Mouse (Mus musculus): ENCODE measurements around the gene Nostrin. TPM values are rescaled to one million over a fixed set of nuclear protein-coding genes. Genes with fewer than 3 reads are reported as not detected.

The Nostrin gene
- polyA plus RNA-seq, 1 experiment from 2014 or later: 0.34 TPM

DNA sequence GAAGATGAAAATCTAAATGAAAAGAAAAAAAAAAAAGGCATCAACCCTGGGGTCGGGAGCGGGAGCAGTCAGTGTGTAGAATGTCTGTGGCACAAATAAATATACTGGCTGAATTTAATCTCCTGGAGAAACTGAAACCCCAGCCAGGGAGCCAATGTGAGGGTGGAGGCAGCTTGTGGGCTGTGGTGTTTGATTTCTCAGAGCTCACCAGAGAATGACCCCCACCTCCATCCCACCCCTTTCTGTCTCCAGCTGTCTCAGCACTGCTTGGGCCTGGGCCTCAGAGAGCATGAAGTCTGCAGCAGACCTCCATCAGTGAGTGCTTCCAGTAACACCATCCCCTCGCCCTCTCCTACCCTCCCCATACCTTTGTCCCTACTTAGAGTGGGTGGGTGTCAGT, 20.3 kb downstream of the Nostrin start:
- Histone ChIP-seq H3K27me3 (no peaks in the 10 kb centered on the region), H3K9ac (no peak overlapping the region), H3K36me3 (no peaks in the 10 kb centered on the region), H3K4me1 (0 out of 2 replicates have a peak, but pooled peaks cover 9% of the 10 kb centered on the region), H3K4me2 (no peak overlapping the region), H3K9me3 (no peaks in the 10 kb centered on the region), H3K4me3 (no peak overlapping the region), H3K27ac (no peak overlapping the region)
- 42% methylated on average over 3 of the region's 3 CpGs for WGBS
- ATAC-seq (ENCODE audit: insufficient number of reproducible peaks, insufficient read depth, low FRiP score, low TSS enrichment, low read depth): peak; percentile 32; the same call in 1 of the 2 replicates

DNA sequence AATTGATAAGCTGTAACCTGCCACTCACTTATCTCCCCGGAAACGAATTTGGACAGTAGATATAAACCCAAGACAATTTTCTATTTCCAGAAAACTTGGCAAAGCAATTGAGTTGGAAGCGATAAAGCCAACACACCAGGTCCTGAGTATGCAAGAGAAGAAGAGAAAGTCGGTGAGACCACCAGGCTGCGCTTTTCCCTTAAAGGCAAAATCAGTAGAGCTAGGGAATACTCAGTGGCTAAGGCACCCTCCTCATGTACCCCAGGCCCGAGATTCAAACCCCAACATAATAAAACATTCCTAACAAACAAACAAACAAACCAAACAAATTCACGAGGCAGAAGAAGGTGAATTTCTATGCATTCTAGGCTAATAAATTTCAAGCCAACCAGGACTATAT, 20.7 kb downstream of the Nostrin start:
- no peaks in the 10 kb centered on the region for H3K27me3 ChIP-seq
- ATAC-seq (ENCODE audit: insufficient number of reproducible peaks, insufficient read depth, low FRiP score, low TSS enrichment, low read depth): no peak
- no peaks in the 10 kb centered on the region for H3K9me3 ChIP-seq
- H3K9ac ChIP-seq: no peak overlapping the region
- no peak overlapping the region for H3K4me3 ChIP-seq
- H3K4me1 ChIP-seq: 0 out of 2 replicates have a peak, but pooled peaks cover 9% of the 10 kb centered on the region
- no peak overlapping the region for H3K4me2 ChIP-seq
- WGBS: 68% methylated on average over 7 of the region's 7 CpGs
- no peak overlapping the region for H3K27ac ChIP-seq
- H3K36me3 ChIP-seq: no peaks in the 10 kb centered on the region

DNA sequence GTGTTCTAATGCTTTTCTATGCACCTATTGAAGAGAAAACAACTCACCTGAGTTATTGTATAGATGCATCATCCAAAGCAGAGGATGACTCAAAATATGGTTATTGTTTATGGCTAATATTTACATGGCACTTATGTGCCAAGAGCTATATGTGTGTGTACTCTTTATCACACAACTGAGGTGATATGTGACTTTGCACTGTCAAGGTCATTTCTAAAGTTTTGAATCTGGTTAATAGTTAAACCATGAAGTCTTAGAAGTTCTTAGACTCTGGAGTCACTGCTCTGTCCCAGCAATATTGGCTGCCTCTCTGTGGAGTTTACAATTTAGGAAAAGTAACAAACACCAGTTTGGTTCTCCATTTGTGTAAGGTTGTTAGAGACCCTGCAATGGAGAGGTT, 23.3 kb downstream of the Nostrin start:
- H3K36me3 ChIP-seq: no peaks in the 10 kb centered on the region
- H3K4me3 ChIP-seq: no peak overlapping the region
- no peak overlapping the region for H3K4me2 ChIP-seq
- no peaks in the 10 kb centered on the region for H3K9me3 ChIP-seq
- no peak overlapping the region for H3K27ac ChIP-seq
- no peaks in the 10 kb centered on the region for H3K27me3 ChIP-seq
- no peak overlapping the region for H3K9ac ChIP-seq
- no peak for ATAC-seq (ENCODE audit: insufficient number of reproducible peaks, insufficient read depth, low FRiP score, low TSS enrichment, low read depth)
- H3K4me1 ChIP-seq: 0 out of 2 replicates have a peak, but pooled peaks cover 9% of the 10 kb centered on the region

DNA sequence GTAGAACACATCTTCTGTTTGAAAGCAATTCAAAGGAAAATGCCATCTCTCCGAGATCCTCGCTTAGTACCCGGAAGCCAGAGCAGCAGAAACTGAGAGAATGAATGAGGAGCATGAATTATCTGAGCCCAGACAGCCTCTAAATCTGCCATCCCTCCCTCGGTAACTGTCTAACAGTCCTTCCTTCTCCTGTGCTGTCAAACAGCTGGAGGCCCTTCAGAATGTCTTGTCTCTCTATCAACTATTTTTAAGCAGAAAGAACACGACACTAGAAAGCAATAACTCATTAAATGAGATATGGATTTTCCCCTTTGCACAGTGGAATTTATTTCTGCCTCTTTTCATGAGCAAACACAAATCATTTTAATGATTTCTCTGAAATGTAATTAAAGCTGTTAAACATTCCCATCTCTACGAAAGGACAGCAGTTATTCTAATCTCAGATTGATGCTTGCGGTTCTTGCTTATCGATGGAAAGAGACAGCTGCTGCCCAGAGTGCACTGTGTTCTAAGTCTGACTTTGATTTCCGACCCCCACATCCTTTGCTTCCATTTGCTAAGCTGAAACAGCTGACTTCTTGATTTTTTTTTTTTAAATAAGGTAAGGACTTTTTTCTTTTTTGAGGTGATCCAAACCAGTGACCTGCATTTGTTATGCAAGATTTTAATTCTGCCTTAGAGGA, 34.9 kb downstream of the Nostrin start:
- Histone ChIP-seq H3K27me3 (no peaks in the 10 kb centered on the region), H3K4me2 (no peak overlapping the region), H3K9ac (no peak overlapping the region), H3K4me3 (no peak overlapping the region), H3K9me3 (no peaks in the 10 kb centered on the region), H3K4me1 (no peaks in the 10 kb centered on the region), H3K36me3 (no peaks in the 10 kb centered on the region), H3K27ac (no peak overlapping the region)
- WGBS: 66% methylated on average over 9 of the region's 9 CpGs
- ATAC-seq (ENCODE audit: insufficient number of reproducible peaks, insufficient read depth, low FRiP score, low TSS enrichment, low read depth): no peak

DNA sequence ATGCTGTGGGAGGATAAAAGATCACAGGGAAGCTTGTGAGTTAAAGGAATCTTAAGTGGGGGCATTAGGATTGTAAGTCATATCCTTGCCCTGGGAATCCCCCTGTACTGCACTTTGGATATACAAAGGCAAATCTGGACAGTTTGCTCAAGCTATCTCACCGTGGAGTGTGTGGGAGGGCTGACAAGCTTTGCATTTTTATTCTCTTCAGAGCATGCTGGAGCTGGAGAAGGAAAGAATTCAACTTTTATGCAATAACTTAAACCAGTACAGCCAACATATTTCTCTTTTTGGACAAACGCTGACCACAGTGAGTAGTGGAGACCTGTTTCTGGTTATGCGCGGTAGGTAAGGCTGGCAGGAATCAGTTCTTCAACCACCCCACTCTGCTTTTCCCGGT, 39.7 kb downstream of the Nostrin start:
- Histone ChIP-seq H3K4me1 (no peaks in the 10 kb centered on the region), H3K4me3 (no peak overlapping the region), H3K27ac (no peak overlapping the region), H3K9me3 (no peaks in the 10 kb centered on the region), H3K4me2 (no peak overlapping the region), H3K36me3 (no peaks in the 10 kb centered on the region), H3K27me3 (no peaks in the 10 kb centered on the region), H3K9ac (no peak overlapping the region)
- 71% methylated on average over 5 of the region's 5 CpGs for WGBS
- ATAC-seq (ENCODE audit: insufficient number of reproducible peaks, insufficient read depth, low FRiP score, low TSS enrichment, low read depth): no peak

DNA sequence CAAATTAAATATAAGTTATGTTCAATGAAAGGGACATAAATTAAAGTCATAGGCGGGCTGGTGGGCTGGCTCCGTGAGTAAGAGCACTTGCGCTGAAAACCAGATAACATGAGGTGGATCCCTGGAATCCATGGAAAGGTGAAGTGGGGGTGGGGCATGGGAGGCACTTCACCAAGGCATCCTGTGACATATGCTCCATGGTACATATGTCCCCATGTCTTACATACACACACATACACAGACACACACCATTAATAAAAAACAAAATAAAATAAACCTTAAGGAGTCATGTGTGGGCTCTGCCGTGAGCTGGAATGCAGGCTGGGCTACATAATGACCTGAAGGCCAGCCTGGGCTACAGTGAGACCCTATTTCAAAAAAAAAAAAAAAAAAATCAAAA, 44.1 kb downstream of the Nostrin start:
- WGBS: 90% methylated on average over 4 of the region's 4 CpGs
- Histone ChIP-seq H3K4me3 (no peak overlapping the region), H3K4me1 (no peaks in the 10 kb centered on the region), H3K4me2 (no peak overlapping the region), H3K27ac (no peak overlapping the region), H3K27me3 (no peaks in the 10 kb centered on the region), H3K36me3 (no peaks in the 10 kb centered on the region), H3K9me3 (no peaks in the 10 kb centered on the region), H3K9ac (no peak overlapping the region)
- ATAC-seq (ENCODE audit: insufficient number of reproducible peaks, insufficient read depth, low FRiP score, low TSS enrichment, low read depth): no peak

DNA sequence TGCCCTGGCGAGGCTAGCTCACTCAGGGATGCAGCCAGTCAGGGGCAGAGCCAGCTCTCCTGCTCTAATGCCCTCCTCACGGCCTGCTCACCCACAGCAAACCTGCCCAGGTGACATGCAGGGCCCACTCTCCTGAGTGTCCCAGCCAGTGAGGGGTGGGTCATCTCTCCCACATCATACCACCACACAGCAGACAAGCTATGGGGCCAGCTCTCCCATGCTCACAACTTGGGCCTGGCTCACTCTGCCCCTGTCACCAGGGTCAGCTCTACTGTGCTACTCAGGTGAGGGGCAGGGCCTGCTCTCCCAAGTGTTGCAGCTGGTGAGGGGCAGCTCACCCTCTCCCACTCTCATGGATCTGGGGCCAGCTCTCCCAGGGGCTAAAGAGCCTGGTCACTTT, 52.4 kb downstream of the Nostrin start:
- no peaks in the 10 kb centered on the region for H3K9me3 ChIP-seq
- peaks cover 1% of the 10 kb centered on the region for H3K36me3 ChIP-seq
- H3K4me3 ChIP-seq: no peak overlapping the region
- 87% methylated on average over 2 of the region's 2 CpGs for WGBS
- H3K27me3 ChIP-seq: no peaks in the 10 kb centered on the region
- H3K9ac ChIP-seq: no peak overlapping the region
- ATAC-seq (ENCODE audit: insufficient number of reproducible peaks, insufficient read depth, low FRiP score, low TSS enrichment, low read depth): no peak
- no peaks in the 10 kb centered on the region for H3K4me1 ChIP-seq
- H3K4me2 ChIP-seq: no peak overlapping the region
- H3K27ac ChIP-seq: no peak overlapping the region

DNA sequence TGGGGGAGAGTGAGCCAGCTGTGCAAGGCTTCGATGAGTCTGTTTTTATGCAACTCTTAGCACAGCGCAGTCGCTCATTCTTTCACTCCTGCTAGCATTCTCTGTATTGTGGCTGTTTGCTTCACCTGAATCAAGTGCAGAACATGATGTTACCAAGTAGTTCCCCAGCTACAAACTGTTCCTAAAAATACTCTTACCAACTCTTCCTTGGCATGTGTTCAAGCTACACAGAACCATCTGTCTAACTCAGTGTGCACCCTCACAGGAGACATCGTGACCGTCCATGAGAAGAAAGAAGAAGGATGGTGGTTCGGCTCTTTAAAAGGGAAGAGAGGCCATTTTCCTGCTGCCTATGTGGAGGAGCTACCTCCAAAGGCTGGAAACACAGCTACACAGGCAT, 53.1 kb downstream of the Nostrin start:
- no peak for ATAC-seq (ENCODE audit: insufficient number of reproducible peaks, insufficient read depth, low FRiP score, low TSS enrichment, low read depth)
- no peak overlapping the region for H3K9ac ChIP-seq
- H3K27me3 ChIP-seq: no peaks in the 10 kb centered on the region
- no peak overlapping the region for H3K4me3 ChIP-seq
- no peak overlapping the region for H3K4me2 ChIP-seq
- no peaks in the 10 kb centered on the region for H3K4me1 ChIP-seq
- no peak overlapping the region for H3K27ac ChIP-seq
- H3K36me3 ChIP-seq: peaks cover 9% of the 10 kb centered on the region
- 93% methylated on average over 6 of the region's 6 CpGs for WGBS
- H3K9me3 ChIP-seq: peaks cover 3% of the 10 kb centered on the region; the same call in 1 of the 2 replicates

DNA sequence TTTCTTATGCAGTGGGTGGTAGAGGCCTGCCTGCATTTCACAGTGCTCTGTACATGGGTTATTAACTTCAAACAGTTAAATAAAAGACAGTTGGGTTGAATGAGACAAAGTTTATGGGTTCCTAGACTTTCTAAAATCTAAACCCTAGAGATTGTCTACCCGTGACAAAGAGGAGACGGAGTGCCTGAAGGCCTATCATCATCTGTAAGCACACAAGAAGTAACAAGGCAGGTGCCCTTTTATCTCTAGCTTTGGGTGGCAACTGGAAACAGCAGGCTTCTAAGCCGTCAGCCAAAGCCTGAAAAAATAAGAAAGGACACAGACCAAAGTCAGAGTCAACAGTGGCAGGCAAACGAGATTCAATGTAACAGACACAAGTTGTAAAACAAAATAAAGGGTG, 53.6 kb downstream of the Nostrin start:
- WGBS: 71% methylated on average over 4 of the region's 4 CpGs
- Histone ChIP-seq H3K9me3 (peaks cover 3% of the 10 kb centered on the region; the same call in 1 of the 2 replicates), H3K27me3 (no peaks in the 10 kb centered on the region), H3K4me2 (no peak overlapping the region), H3K4me3 (no peak overlapping the region), H3K9ac (no peak overlapping the region), H3K27ac (no peak overlapping the region), H3K36me3 (peaks cover 14% of the 10 kb centered on the region), H3K4me1 (no peaks in the 10 kb centered on the region)
- no peak for ATAC-seq (ENCODE audit: insufficient number of reproducible peaks, insufficient read depth, low FRiP score, low TSS enrichment, low read depth)

DNA sequence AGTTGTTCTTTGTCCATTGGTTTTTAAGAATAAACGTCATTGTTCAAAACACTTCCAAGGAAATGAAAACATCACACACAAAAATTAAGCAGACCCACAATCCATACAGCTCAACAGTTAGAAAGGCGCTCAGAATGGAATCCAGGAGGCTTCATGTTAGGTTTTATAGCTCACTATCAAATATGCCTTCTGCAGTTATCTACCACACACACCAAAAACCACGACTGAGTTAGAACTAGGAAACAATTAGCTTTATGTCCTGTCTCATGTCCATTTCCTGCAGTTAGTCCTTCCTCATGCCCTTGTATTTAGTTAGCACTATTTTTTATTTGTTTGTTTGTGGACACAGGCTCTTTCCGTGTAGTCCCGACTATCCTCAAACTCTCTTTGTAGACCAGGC, 55.5 kb downstream of the Nostrin start:
- H3K9me3 ChIP-seq: peaks cover 3% of the 10 kb centered on the region; the same call in 1 of the 2 replicates
- no peak overlapping the region for H3K4me2 ChIP-seq
- no peak overlapping the region for H3K27ac ChIP-seq
- no peak overlapping the region for H3K9ac ChIP-seq
- H3K4me1 ChIP-seq: no peaks in the 10 kb centered on the region
- 89% methylated on average over 5 of the region's 5 CpGs for WGBS
- H3K36me3 ChIP-seq: peaks cover 29% of the 10 kb centered on the region
- ATAC-seq (ENCODE audit: insufficient number of reproducible peaks, insufficient read depth, low FRiP score, low TSS enrichment, low read depth): no peak
- no peak overlapping the region for H3K4me3 ChIP-seq
- no peaks in the 10 kb centered on the region for H3K27me3 ChIP-seq

DNA sequence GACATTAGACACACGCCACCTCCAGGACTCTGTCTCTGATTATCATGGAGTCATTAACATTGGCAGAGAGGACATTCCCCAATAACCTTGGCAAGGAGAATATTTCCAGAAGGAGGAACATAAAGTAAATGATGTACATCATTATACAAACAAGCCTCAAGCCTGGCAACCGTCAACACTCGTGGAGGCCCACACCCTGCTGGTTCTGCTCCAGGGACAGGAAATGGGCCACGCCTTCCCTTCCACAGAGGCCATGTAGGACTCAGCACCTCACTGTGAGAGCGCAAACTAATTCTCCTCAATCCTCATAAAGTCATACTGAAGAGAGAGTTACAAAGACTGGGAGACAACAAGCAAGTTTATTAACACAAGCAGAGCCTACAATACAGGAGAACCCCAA, 58.0 kb downstream of the Nostrin start:
- Histone ChIP-seq H3K4me3 (no peak overlapping the region), H3K36me3 (peaks cover 38% of the 10 kb centered on the region)

DNA sequence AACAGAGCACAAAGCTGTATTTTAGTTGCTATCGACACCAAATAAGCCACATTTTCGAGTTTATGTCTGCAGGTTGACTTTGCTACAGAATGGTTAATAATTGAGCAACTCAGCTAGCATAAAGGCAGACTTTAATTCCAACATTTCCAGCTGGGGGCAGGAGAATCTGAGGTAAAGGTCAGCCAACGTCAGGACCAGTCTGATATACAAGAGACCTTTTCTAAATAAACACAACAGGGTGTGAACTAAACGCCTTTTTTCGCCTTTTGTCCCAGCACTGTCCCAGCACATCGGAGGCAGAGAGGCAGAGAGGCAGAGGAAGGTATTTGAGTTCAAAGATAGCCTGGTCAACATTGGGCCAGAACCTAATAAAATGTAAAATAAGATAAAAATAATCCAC, 69.6 kb downstream of the Nostrin start:
- Histone ChIP-seq H3K27me3 (no peaks in the 10 kb centered on the region), H3K9ac (peak overlapping the region; percentile 87), H3K27ac (no peak overlapping the region), H3K4me1 (peaks cover 12% of the 10 kb centered on the region), H3K4me2 (peak overlapping the region; percentile 70), H3K4me3 (peak overlapping the region; percentile 88), H3K9me3 (no peaks in the 10 kb centered on the region), H3K36me3 (peaks cover 18% of the 10 kb centered on the region)
- WGBS: 25% methylated on average over 6 of the region's 6 CpGs
- ATAC-seq (ENCODE audit: insufficient number of reproducible peaks, insufficient read depth, low FRiP score, low TSS enrichment, low read depth): no peak

More for the DNA sequence above, 58.0 kb downstream of the Nostrin start:
- Histone ChIP-seq H3K27ac (no peak overlapping the region), H3K4me1 (no peaks in the 10 kb centered on the region), H3K4me2 (no peak overlapping the region), H3K27me3 (no peaks in the 10 kb centered on the region), H3K9ac (no peak overlapping the region), H3K9me3 (peaks cover 3% of the 10 kb centered on the region; the same call in 1 of the 2 replicates)
- ATAC-seq (ENCODE audit: insufficient number of reproducible peaks, insufficient read depth, low FRiP score, low TSS enrichment, low read depth): no peak
- 90% methylated on average over 5 of the region's 5 CpGs for WGBS
